Mouse (Mus musculus) limb, embryonic 14.5 days (tissue): ENCODE data around the gene Tpst2. TPM values are rescaled to one million over a fixed set of nuclear protein-coding genes. Genes with fewer than 3 reads are reported as not detected.

Source experiments
- ATAC-seq: fragments of 200-750 bp; cut with Nextera tagmentation; 2 replicates; pipeline ENCODE4 v1.8.0; 2017; ENCODE audit warnings: low read depth, moderate number of reproducible peaks, moderate TSS enrichment; ENCODE audit not compliant: low FRiP score
- DNase-seq: peaks from one replicate; pipeline ENCODE4 v3.0.0-alpha.2; 2015; ENCODE audit warnings: low spot score
- H3K27ac ChIP-seq: fragments of 300-500 bp; sonication (generic); replicated peaks from 2 replicates; pipeline ENCODE4 v1.5.1; 2014; ENCODE audit warnings: low read depth, mild to moderate bottlenecking, low read length, moderate library complexity, mixed read lengths
- H3K27me3 ChIP-seq: fragments of 300-500 bp; sonication (generic); 2 replicates; pipeline ENCODE4 v1.6.1; 2014; ENCODE audit warnings: low read length, mixed read lengths; ENCODE audit not compliant: control insufficient read depth, insufficient read depth
- H3K36me3 ChIP-seq: fragments of 300-500 bp; sonication (generic); 2 replicates; pipeline ENCODE4 v1.6.1; 2014; ENCODE audit warnings: mild to moderate bottlenecking, low read length, moderate library complexity, mixed read lengths; ENCODE audit not compliant: control insufficient read depth, insufficient read depth
- H3K4me1 ChIP-seq: fragments of 300-500 bp; sonication (generic); 2 replicates; pipeline ENCODE4 v1.6.1; 2014; ENCODE audit warnings: antibody characterized with exemption, low read length, mixed read lengths; ENCODE audit not compliant: control insufficient read depth, insufficient read depth
- H3K4me2 ChIP-seq: fragments of 300-500 bp; sonication (generic); replicated peaks from 2 replicates; pipeline ENCODE4 v1.6.1; 2014; ENCODE audit warnings: low read depth, mild to moderate bottlenecking, low read length, moderate library complexity; ENCODE audit not compliant: severe bottlenecking
- H3K4me3 ChIP-seq: fragments of 300-500 bp; sonication (generic); replicated peaks from 2 replicates; pipeline ENCODE4 v1.5.1; 2014; ENCODE audit warnings: low read length
- H3K9ac ChIP-seq: fragments of 300-500 bp; sonication (generic); 2 replicates; pipeline ENCODE4 v1.6.1; 2014; ENCODE audit warnings: mild to moderate bottlenecking, low read depth, low read length, moderate library complexity; ENCODE audit not compliant: severe bottlenecking
- H3K9me3 ChIP-seq: fragments of 300-500 bp; sonication (generic); 2 replicates; pipeline ENCODE4 v1.6.1; 2016; ENCODE audit warnings: low read length; ENCODE audit not compliant: control insufficient read depth
- POLR2A ChIP-seq: fragments of 200-500 bp; IDR thresholded peaks from 2 replicates; pipeline ENCODE4 v1.8.0; 2012; ENCODE audit warnings: inconsistent platforms, mild to moderate bottlenecking, moderate library complexity, borderline replicate concordance; ENCODE audit not compliant: insufficient read depth, insufficient read length; ENCODE audit errors: extremely low read depth
- WGBS: fragments of 180-500 bp; shearing (Covaris S2); extraction: QIAGEN DNeasy Blood & Tissue Kit; methylation state at CpG from one replicate; pipeline ENCODE4 v1.1.7; 2014; 5-methylcytosine and 5-hydroxymethylcytosine counted together
- polyA plus RNA-seq, 2 experiments: library from polyadenylated mRNA; depleted of rRNA in 1 of 2; stranded (reverse) in 1 of 2; unstranded in 1 of 2; fragments of >200 nt; fragmentation: Nextera tagmentation in 1 of 2; extraction: Ambion mirVana in 1 of 2; gene quantifications; 2 replicates each; pipeline versions ENCODE4 v1.2.1 to v1.2.3; 2012 to 2014

Tpst2 gene
- polyA plus RNA-seq, 2 experiments, result 37.0 to 39.7 TPM

GRCm38 (mm10) chr5:112241849-112242248 lies 34.6 kb upstream of the Tpst2 start:
- H3K9me3 ChIP-seq, result no peaks in the 10 kb centered on the region
- 73% methylated on average over 2 of the region's 2 CpGs for WGBS
- no peak for TF ChIP-seq POLR2A
- peaks cover 4% of the 10 kb centered on the region; the same call in 1 of the 2 replicates for H3K4me1 ChIP-seq
- no peak overlapping the region for H3K4me3 ChIP-seq
- DNase-seq, result no peak
- H3K27me3 ChIP-seq, result peaks cover 5% of the 10 kb centered on the region; the same call in 1 of the 2 replicates
- ATAC-seq, result no peak
- H3K4me2 ChIP-seq, result no peak overlapping the region
- no peak overlapping the region for H3K27ac ChIP-seq
- H3K36me3 ChIP-seq, result no peaks in the 10 kb centered on the region
- H3K9ac ChIP-seq, result no peak overlapping the region

DNA sequence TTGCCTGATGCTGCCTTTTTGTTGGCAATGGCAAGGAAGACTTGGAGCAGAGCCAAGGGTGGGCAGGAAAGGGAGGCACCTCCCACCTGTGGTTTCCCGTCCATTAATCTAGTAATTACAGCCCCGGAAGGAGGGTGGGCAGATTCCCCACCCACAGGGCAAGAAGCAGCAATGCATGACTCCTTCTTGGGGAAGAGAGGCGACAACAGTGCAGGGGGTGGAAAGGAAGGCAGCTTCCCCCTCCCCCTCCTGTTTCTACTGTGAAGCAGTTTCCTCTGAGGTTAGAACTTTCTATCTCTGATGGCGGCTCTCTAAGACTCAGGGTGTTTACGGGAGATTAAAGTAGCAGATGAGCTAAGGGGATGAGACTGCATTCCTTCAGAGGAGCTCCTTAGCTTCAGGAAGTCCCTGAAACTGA lies 34.1 kb upstream of the Tpst2 start:
- no peak for TF ChIP-seq POLR2A
- H3K4me3 ChIP-seq, result no peak overlapping the region
- H3K36me3 ChIP-seq, result no peaks in the 10 kb centered on the region
- no peak overlapping the region for H3K9ac ChIP-seq
- no peak overlapping the region for H3K4me2 ChIP-seq
- no peaks in the 10 kb centered on the region for H3K9me3 ChIP-seq
- no peak for ATAC-seq
- H3K27ac ChIP-seq, result no peak overlapping the region
- WGBS, result 62% methylated on average over 5 of the region's 5 CpGs
- peaks cover 1% of the 10 kb centered on the region; the same call in 1 of the 2 replicates for H3K27me3 ChIP-seq
- DNase-seq, result no peak
- peaks cover 3% of the 10 kb centered on the region; the same call in 1 of the 2 replicates for H3K4me1 ChIP-seq

DNA sequence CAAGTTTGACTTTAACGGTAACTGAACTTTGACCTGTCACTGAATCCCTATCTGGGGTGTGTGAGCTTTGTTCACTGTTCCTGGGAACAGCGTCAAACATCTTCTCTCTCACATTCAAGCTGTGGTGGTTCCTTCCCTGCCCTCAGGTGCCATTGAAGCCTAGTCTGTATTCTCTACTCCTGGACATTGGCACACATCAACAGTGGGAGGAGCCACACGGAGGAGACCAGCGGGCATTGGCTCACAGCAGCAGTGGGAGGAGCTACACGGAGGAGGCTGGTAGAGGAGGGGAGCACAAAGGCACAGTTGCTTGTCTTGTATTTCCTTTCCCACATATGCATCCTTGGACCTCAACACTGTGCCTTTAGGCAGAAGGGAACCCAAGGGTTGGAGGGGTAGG lies 33.5 kb upstream of the Tpst2 start:
- no peak for ATAC-seq
- Histone ChIP-seq H3K4me3 (no peak overlapping the region), H3K9ac (no peak overlapping the region), H3K27me3 (no peaks in the 10 kb centered on the region), H3K27ac (no peak overlapping the region), H3K4me1 (no peaks in the 10 kb centered on the region), H3K4me2 (no peak overlapping the region), H3K9me3 (no peaks in the 10 kb centered on the region), H3K36me3 (no peaks in the 10 kb centered on the region)
- no peak for TF ChIP-seq POLR2A
- 49% methylated on average over 5 of the region's 5 CpGs for WGBS
- no peak for DNase-seq

GRCm38 (mm10) chr5:112243539-112244274 lies 32.8 kb upstream of the Tpst2 start:
- H3K27ac ChIP-seq, result no peak overlapping the region
- DNase-seq (no peak), ATAC-seq (no peak)
- WGBS, result 67% methylated on average over 10 of the region's 10 CpGs
- no peaks in the 10 kb centered on the region for H3K9me3 ChIP-seq
- no peaks in the 10 kb centered on the region for H3K4me1 ChIP-seq
- no peak for TF ChIP-seq POLR2A
- no peak overlapping the region for H3K4me3 ChIP-seq
- H3K4me2 ChIP-seq, result no peak overlapping the region
- H3K9ac ChIP-seq, result no peak overlapping the region
- no peaks in the 10 kb centered on the region for H3K36me3 ChIP-seq
- H3K27me3 ChIP-seq, result no peaks in the 10 kb centered on the region

GRCm38 (mm10) chr5:112244275-112244562 lies 32.3 kb upstream of the Tpst2 start:
- no peak for TF ChIP-seq POLR2A
- Histone ChIP-seq H3K4me2 (no peak overlapping the region), H3K4me3 (no peak overlapping the region), H3K27ac (no peak overlapping the region), H3K9ac (no peak overlapping the region), H3K27me3 (no peaks in the 10 kb centered on the region), H3K9me3 (no peaks in the 10 kb centered on the region), H3K4me1 (no peaks in the 10 kb centered on the region), H3K36me3 (no peaks in the 10 kb centered on the region)
- DNase-seq, result no peak
- WGBS, result 76% methylated on average over 1 of the region's 1 CpGs
- no peak for ATAC-seq
